Mouse (Mus musculus) testis, postnatal 10 days (tissue): Measurements from ENCODE around the gene Arhgef25.

Experiments used
- DNase-seq: peaks from one replicate; pipeline ENCODE4 v3.0.0; 2021; ENCODE audit warnings: low spot score

The Arhgef25 gene

DNA sequence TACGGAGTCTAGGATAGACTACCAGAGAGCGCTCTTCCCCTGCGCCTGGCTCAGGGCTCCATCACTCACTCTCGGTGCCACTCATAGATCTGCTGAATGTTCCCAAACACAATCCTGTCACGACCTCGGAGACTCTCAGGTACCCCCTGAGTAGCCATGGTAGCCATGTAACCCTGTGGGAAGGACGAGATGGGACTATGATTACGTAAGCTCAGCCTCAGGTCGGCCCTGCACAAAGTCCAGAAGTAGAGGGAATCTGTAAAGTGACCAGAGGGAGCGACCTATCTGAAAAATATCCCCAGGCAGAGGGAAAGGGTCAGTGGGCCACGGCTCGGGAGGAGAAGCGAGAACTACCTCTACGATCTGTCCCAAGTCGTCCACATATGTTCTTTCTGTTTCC, 4.4 kb downstream of the Arhgef25 start:
- DNase-seq = no peak

DNA sequence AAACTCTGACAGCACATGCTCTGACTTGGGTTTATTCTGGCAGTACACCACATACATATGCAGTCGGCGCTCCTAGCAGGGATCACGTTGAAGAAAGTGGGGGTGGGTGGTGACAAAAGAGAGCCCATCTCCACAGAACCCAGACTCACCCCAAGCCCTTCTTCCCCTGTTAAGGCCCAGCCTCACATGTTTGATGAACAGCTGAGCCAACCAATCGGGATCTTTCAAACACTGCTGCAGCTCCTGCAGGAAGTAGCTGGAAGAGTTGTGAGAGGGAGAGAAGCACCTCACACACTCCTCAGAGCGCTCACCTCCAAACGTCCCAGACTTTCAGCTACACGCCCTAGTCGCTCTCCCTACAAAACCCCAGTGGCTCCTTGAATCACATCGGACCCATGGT, 4.8 kb downstream of the Arhgef25 start:
- DNase-seq = no peak

GRCm38 (mm10) chr10:127183759-127184158, 6.1 kb downstream of the Arhgef25 start:
- DNase-seq = no peak

DNA sequence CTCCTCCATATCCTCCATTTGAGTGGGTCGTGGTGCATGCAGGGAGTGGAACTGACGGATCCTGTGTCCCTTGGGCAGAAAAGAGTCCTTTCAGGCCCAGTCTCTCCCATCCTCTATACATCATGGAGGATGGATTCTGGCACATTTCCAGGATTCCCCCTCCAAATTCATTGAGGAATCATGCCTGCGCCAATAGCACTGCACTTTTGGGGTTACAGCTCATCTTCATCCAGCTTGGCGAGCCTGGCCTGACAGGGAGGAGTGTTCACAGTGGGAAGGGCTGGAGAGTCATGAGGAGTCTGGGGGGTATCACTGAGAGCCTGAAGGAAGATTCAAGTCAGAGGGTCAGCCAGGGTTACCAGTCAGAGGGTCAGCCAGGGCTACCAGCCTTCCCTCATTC, 7.3 kb downstream of the Arhgef25 start:
- DNase-seq = no peak

DNA sequence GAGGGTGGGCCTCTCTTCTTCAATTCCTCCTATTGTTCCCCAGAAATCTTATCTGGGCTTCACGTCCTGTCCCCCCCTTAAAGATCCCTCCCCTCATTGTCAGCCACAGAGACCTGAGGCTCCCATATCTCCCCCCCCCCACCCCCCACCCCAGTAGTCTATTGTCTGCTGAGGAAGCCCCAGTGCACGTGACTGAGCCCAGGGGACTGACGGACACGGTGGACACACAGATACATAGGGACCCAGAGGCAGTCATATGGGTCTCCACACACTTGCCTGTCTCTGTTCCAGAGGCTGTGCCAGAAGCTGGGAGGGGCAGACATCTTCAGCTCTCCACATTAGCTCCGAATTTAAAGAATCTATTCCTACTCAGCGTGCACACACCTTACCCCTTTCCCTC, 8.3 kb downstream of the Arhgef25 start:
- no peak for DNase-seq

DNA sequence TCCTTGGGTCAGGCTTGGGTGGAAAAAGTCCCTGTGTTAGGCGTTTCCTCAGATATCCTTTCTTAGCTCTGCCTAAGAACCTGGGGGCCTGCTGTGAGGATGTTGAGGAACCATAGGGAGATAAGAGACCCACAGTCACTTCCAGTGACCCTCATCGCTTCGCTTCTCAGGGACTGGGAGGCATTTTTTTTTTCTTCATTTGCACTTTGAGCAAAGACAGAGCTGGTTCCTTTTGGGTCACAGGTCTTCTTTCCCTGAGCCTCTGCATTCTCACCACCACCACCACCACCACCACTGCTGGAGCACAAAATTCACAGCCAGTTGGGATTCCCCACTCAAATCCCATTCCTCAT, 9.2 kb downstream of the Arhgef25 start:
- no peak for DNase-seq

GRCm38 (mm10) chr10:127179871-127180694, 9.8 kb downstream of the Arhgef25 start, which contains the start of gene Slc26a10:
Slc26a10 (minus strand) TSS chr10:127180645.
- no peak for DNase-seq

DNA sequence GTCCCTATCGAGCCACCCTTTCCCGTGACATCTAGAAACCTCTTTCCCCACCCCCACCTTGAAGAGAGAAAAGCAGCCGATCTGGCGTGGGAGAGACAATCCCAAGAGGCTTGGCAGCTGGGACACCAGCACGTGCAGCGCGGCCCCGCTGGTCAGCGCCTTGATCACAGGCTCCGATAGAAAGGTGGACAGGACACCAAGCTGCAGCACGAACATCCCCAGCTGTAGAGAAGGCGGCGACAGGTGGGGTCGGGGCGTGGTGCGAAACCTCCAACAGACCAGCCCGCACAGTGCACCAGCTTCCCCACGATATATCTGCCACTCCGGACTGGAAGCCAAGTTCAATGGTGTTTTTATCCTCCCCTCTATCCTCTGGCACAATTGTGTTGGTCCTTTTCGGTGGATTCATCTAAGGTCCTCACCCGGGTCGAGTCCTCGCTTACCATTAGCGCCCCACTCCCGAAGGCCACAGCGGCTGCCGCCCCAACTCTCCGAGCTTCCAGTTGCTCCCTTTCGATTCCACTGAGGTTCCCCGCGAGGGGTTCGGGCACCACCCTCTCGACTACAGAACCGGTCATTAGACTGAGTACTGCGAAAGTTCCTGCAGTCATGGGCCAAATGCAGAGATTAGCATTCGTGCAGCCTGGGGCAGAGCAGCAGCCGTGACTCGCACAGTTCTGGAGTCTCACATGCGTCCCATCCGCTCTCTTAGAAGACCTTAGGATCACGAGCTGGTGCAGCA, 11.4 kb downstream of the Arhgef25 start:
- DNase-seq = no peak

- peak; percentile 86 for DNase-seq
Observed at GRCm38 (mm10) chr10:127177719-127178118, 12.2 kb downstream of the Arhgef25 start.

DNA sequence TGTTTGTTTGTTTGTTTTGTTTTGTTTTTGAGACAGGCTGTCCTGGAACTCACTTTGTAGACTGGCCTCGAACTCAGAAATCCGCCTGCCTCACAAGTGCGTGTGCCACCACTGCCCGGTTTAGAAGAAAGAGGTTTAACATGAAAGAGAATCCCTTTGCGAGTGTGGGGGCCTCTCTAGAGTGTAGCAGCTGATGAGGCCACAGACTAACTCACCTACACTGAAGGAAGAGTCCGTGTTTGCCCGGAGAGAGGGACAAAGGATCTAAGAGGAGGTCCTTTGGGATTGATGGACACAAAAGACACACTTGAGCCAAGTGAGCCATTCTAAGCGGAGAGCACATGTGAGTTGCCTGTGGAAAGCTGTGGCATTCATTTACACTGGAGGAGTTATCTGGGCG, 12.6 kb downstream of the Arhgef25 start:
- DNase-seq = no peak

DNA sequence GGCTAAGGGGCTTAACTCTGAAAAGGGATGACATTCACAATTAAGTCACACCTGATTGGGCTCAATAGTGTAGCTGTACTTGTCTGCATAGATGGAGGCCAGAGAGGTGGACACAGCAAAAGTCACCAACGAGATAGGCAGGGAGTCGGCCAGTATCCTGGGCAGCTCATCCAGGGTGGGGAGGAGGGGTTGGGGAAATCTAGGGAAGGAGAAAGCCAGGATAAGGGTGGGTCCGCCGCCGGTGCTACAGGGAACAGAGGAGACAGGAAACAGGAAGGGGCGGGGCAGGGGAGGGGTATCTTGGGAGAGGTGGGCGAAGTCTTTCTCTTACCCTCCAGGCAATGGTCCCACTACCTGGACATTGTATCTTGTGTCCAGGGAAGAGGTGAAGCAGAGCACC, 13.1 kb downstream of the Arhgef25 start:
- DNase-seq = no peak

DNA sequence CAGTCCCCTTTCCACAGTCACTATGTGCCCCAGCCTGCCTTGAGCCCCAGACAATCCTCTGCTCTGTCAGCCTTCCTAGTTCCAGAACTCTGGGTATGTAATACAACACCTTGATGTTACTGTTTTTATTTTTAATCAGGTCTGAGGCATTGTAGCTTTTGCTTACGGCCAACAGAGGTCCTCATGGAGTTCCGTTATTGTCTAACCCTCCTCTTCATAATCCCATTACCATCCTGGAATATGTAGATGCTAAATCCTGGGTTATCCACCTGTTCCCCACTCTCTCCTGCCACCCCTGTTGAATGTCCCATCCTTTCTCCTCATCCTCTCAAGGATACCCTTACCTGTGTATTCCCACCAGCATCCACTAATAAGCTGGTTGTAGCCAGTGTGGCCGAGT, 13.7 kb downstream of the Arhgef25 start:
- no peak for DNase-seq

DNA sequence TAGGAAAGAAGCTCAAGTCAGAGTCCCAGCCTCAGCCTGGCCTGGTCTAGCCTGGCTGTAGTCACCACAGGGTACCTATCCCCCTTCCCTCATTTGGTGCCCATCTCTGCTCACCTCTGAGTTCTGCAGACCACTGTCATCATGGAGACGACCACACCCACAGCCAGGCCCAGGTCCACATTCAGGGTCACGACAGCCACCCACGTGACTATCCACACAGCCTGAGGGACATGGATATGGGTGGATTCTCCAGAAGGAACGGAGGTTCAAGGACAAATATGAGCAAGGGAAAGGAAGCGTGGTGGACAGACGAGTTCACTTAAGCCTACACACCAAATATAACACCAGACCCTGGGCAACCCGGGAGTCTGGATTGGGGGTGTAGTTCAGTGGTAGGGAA, 15.7 kb downstream of the Arhgef25 start:
- no peak for DNase-seq

DNA sequence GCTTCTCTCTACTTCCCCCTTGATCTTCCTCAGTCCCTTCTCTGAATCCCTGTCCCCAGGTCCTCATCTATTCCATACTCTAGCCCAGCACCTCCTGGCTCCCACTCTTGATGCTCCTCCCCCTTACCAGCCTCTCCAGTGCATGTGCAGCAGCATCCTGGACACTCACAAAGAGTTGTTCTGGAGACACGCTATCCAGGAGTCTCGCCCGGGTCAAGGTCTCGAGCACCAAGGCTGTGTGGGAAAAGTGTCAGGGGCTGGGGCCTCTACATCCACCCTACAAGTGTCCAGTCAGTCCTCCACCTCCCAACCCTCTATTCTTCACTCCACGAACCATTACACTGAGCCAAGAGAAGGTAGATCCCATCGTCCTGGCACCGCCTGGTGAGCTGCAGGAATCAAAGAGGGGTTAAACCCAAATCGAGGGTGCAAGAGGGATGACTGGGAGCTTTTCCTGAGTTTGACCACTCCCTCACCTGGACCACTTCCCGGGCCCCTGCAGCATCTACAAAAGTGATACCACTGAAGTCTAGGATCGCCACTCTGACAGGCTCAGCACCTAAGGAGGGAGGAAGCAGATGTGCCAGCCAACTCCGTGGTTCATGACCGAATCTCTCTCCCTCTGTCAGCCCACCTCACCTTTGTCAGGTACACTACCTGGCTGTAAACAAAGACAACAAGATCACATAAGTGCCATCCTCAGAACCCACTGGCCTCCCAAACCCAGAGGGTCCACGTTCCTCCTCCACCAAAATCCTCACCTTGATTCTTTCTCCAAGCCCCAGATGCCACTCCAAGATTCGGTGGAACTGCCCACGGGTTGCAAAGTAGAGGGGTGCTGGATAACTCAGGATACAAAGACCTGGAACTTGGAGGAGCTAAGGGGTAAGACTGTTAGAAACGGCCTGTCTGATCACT, 16.5 kb downstream of the Arhgef25 start:
- no peak for DNase-seq

DNA sequence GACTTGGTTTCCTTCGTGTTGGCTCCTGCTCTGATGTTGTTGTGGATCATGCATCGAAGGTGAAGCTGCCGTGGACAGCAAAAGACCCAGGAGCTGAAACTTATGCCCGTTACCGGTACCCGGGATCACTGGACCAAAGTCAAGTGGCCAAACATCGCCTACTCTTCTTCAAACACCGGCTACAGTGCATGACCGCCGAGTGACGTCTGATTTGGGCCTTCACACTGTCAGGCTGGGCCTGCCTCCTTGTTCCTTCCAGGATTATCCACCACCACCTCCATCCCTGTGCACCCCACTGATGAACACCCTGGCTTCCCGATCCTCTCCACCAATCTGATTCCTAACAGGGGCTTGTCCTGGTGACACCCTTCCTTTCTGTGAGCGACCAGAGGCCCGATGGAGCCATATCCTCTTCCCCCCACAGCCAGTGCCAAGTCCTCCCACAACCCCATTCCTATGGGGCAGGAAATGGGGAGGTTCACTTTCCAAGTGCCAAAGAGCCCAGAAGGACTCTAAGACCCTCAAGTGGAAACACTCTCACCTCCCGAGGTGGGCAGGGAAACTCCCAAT, 18.2 kb downstream of the Arhgef25 start:
- no peak for DNase-seq

DNA sequence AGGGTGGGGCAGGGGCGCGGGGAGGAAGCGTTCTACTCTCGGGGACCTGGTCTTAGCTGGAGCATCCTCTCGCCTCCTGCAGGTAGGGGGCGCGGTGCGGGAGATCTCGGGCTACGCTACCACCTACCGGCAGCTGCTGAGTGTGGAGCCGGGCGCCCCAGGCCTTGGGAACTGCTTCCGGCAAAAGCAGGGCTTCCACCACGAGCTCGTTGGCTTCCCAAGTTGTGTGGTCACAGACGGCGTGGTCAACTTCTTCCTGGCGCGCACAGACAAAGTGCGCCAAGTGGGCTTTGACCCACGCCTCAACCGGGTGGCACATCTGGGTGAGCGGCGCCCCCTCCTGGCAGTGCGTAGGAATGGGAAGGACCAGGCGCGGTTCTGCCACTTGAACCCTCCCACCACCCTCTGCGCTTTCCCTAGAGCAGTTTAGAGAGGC, 19.0 kb downstream of the Arhgef25 start:
- DNase-seq = peak; percentile 89

DNA sequence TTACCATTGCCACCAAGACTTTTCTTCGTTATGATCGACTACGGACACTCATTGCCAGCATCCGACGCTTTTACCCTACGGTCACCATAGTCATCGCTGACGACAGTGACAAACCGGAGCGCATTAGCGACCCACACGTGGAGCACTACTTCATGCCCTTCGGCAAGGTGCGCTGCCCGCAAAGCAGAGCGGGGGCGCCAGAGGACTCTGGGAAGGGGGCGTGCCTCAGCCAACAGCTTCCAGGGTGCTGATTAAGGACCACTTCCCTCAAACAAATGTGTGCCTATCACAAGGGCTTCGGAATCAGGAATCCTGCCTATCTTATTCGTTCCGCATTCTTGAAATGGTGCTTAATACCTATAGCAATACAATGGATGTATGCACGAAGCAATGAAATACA, 19.9 kb downstream of the Arhgef25 start:
- DNase-seq = no peak

DNA sequence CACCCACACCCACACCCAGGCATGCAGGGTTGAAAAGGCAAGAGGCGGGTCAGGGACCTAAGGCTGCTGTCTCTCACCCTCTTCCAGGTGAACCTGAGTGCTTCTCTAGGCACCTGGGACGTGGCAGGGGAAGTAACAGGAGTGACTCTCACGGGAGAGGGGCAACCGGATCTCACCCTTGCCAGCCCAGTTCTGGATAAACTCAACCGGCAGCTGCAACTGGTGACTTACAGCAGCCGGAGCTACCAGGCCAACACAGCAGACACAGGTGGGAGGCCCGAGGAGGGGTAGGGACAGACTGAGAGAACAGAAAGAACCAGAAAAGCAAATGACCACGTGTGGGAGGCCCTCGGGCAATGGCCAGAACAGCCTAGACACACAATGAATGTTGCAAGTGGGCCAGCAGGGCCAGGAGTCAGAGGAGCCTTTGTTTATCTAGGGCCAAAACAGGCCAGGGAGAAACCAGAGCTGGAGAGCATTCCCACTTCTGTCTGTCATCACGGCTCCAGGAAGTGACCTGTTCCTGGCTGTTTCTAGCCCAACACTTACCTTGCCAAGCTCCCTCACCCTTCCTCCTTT, 22.2 kb downstream of the Arhgef25 start:
- no peak for DNase-seq

GRCm38 (mm10) chr10:127166771-127167613, 22.9 kb downstream of the Arhgef25 start:
- DNase-seq = no peak

DNA sequence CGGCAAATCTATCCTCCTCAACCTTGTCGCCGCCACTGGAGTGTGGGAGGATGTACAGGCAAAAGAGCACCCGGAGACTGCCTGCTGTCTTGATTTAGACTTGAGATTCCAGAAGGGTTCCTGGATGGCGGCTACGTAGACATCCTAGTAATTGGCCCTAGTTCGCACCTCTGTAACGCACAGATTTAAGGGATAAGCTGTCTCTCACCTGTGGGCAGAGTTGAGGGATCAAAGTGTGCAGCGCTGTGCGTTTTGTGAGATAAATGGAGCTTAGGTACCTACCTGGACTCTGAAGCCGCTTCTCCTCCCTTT, 23.5 kb downstream of the Arhgef25 start:
- DNase-seq = no peak
